Mouse (Mus musculus) liver, embryonic 14.5 days (tissue): Measurements from ENCODE around the gene Gtpbp10.

Source experiments
- CTCF ChIP-seq: IDR thresholded peaks from 2 replicates; pipeline ENCODE4 v1.5.1; 2016; ENCODE audit warnings: antibody characterized with exemption, low read depth, control low read depth
- EP300 ChIP-seq: IDR thresholded peaks from 2 replicates; pipeline ENCODE4 v1.6.1; 2016; ENCODE audit warnings: antibody characterized with exemption, low read depth

- TF ChIP-seq CTCF (no peak), EP300 (no peak)
These were observed 25.5 kb downstream of the Gtpbp10 start for GRCm38 (mm10) chr5:5533656-5534420.
